Mouse (Mus musculus) cortical plate, adult 2 months (tissue): Measurements from ENCODE around the gene Dock2. TPM values are rescaled to one million over a fixed set of nuclear protein-coding genes. Genes with fewer than 3 reads are reported as not detected.

Experiments
- H3K27ac ChIP-seq: fragments of 200-500 bp; 2 replicates; pipeline ENCODE4 v1.5.1; 2012; ENCODE audit warnings: low read length, control low read depth, inconsistent platforms; ENCODE audit not compliant: insufficient read depth
- H3K4me1 ChIP-seq: fragments of 200-500 bp; 2 replicates; pipeline ENCODE4 v1.6.1; 2011; ENCODE audit warnings: low read length; ENCODE audit not compliant: control insufficient read depth, insufficient read depth
- H3K4me3 ChIP-seq: fragments of 200-500 bp; 2 replicates; pipeline ENCODE4 v1.5.1; 2011; ENCODE audit warnings: mild to moderate bottlenecking, low read length, control low read depth; ENCODE audit not compliant: insufficient read depth
- CTCF ChIP-seq: fragments of 200-500 bp; IDR thresholded peaks from 2 replicates; pipeline ENCODE4 v1.5.1; 2011; ENCODE audit warnings: mild to moderate bottlenecking, control low read depth, low read length; ENCODE audit not compliant: insufficient read depth; ENCODE audit errors: extremely low read depth
- POLR2A ChIP-seq: fragments of 200-500 bp; IDR thresholded peaks from 2 replicates; pipeline ENCODE4 v1.6.1; 2011; ENCODE audit warnings: mild to moderate bottlenecking, low read length, control low read depth; ENCODE audit not compliant: insufficient read depth; ENCODE audit errors: extremely low read depth
- polyA plus RNA-seq: library from polyadenylated mRNA; depleted of rRNA; stranded (reverse); fragments of >200 nt; gene quantifications from 2 replicates; pipeline ENCODE4 v1.2.3, GENCODE M21; 2012

Dock2 gene
- polyA plus RNA-seq, 1 experiment: 1.7 TPM

GRCm38 (mm10) chr11:34771221-34771986 is 12.3 kb downstream of the Dock2 start:
- Histone ChIP-seq H3K4me3 (no peak overlapping the region), H3K4me1 (no peaks in the 10 kb centered on the region), H3K27ac (no peak overlapping the region)
- TF ChIP-seq CTCF (no peak), POLR2A (no peak)

- H3K4me1 ChIP-seq: no peaks in the 10 kb centered on the region
- no peak overlapping the region for H3K4me3 ChIP-seq
- no peak overlapping the region for H3K27ac ChIP-seq
- no peak for TF ChIP-seq CTCF
- no peak for TF ChIP-seq POLR2A
Measured at GRCm38 (mm10) chr11:34770666-34771065, 13.0 kb downstream of the Dock2 start.

GRCm38 (mm10) chr11:34769946-34770345 is 13.7 kb downstream of the Dock2 start:
- H3K27ac ChIP-seq: no peak overlapping the region
- no peak for TF ChIP-seq CTCF
- TF ChIP-seq POLR2A: no peak
- no peak overlapping the region for H3K4me3 ChIP-seq
- H3K4me1 ChIP-seq: no peaks in the 10 kb centered on the region

- no peak overlapping the region for H3K27ac ChIP-seq
- no peaks in the 10 kb centered on the region for H3K4me1 ChIP-seq
- H3K4me3 ChIP-seq: no peak overlapping the region
- TF ChIP-seq POLR2A (no peak), CTCF (no peak)
Measured at GRCm38 (mm10) chr11:34769396-34769795, 14.3 kb downstream of the Dock2 start.

- Histone ChIP-seq H3K27ac (no peak overlapping the region), H3K4me3 (no peak overlapping the region), H3K4me1 (no peaks in the 10 kb centered on the region)
- TF ChIP-seq POLR2A (no peak), CTCF (no peak)
Measured at GRCm38 (mm10) chr11:34763739-34764361, 19.8 kb downstream of the Dock2 start.

- no peak overlapping the region for H3K27ac ChIP-seq
- H3K4me1 ChIP-seq: no peaks in the 10 kb centered on the region
- no peak overlapping the region for H3K4me3 ChIP-seq
- TF ChIP-seq CTCF (no peak), POLR2A (no peak)
Measured at GRCm38 (mm10) chr11:34762570-34763127, 21.0 kb downstream of the Dock2 start.

- Histone ChIP-seq H3K4me1 (no peaks in the 10 kb centered on the region), H3K27ac (no peak overlapping the region), H3K4me3 (no peak overlapping the region)
- TF ChIP-seq POLR2A: no peak
- TF ChIP-seq CTCF: no peak
Measured at GRCm38 (mm10) chr11:34762125-34762524, 21.6 kb downstream of the Dock2 start.

GRCm38 (mm10) chr11:34759582-34759981 is 24.1 kb downstream of the Dock2 start:
- Histone ChIP-seq H3K4me3 (no peak overlapping the region), H3K4me1 (no peaks in the 10 kb centered on the region), H3K27ac (no peak overlapping the region)
- TF ChIP-seq POLR2A: no peak
- TF ChIP-seq CTCF: no peak

- H3K4me1 ChIP-seq: no peaks in the 10 kb centered on the region
- no peak overlapping the region for H3K4me3 ChIP-seq
- H3K27ac ChIP-seq: no peak overlapping the region
- TF ChIP-seq CTCF: no peak
- TF ChIP-seq POLR2A: no peak
Measured at GRCm38 (mm10) chr11:34741081-34741480, 42.6 kb downstream of the Dock2 start.

- Histone ChIP-seq H3K4me1 (no peaks in the 10 kb centered on the region), H3K27ac (no peak overlapping the region), H3K4me3 (no peak overlapping the region)
- TF ChIP-seq CTCF: no peak
- TF ChIP-seq POLR2A: no peak
Measured at GRCm38 (mm10) chr11:34739816-34740215, 43.9 kb downstream of the Dock2 start.
